Mouse (Mus musculus) intestine, postnatal 0 days (tissue): ENCODE data around the gene Adamtsl3. TPM values are rescaled to one million over a fixed set of nuclear protein-coding genes. Genes with fewer than 3 reads are reported as not detected.
A peak's percentile ranks its signal among the peaks of the same experiment; 100 is the strongest.

Source experiments
- ATAC-seq: fragments of 200-750 bp; cut with Nextera tagmentation; 2 replicates; pipeline ENCODE4 v1.8.0; 2017; ENCODE audit warnings: mild to moderate bottlenecking, moderate TSS enrichment, moderate library complexity
- H3K27ac ChIP-seq: fragments of 300-500 bp; sonication (generic); 2 replicates; pipeline ENCODE4 v1.5.1; 2014; ENCODE audit warnings: mild to moderate bottlenecking, low read depth, low read length, moderate library complexity
- H3K27me3 ChIP-seq: fragments of 300-500 bp; sonication (generic); replicated peaks from 2 replicates; pipeline ENCODE4 v1.6.1; 2014; ENCODE audit warnings: low read length, mixed read lengths; ENCODE audit not compliant: control insufficient read depth, insufficient read depth
- H3K36me3 ChIP-seq: fragments of 300-500 bp; sonication (generic); 2 replicates; pipeline ENCODE4 v1.6.1; 2014; ENCODE audit warnings: mild to moderate bottlenecking, moderate library complexity; ENCODE audit not compliant: control insufficient read depth, insufficient read depth
- H3K4me1 ChIP-seq: fragments of 300-500 bp; sonication (generic); replicated peaks from 2 replicates; pipeline ENCODE4 v1.6.1; 2014; ENCODE audit warnings: antibody characterized with exemption, low read length, mixed read lengths; ENCODE audit not compliant: control insufficient read depth, insufficient read depth
- H3K4me2 ChIP-seq: fragments of 300-500 bp; sonication (generic); replicated peaks from 2 replicates; pipeline ENCODE4 v1.6.1; 2014; ENCODE audit warnings: low read depth, mild to moderate bottlenecking, moderate library complexity
- H3K4me3 ChIP-seq: fragments of 300-500 bp; sonication (generic); 2 replicates; pipeline ENCODE4 v1.5.1; 2014; ENCODE audit warnings: low read depth, low read length
- H3K9ac ChIP-seq: fragments of 300-500 bp; sonication (generic); 2 replicates; pipeline ENCODE4 v1.6.1; 2014; ENCODE audit warnings: mild to moderate bottlenecking, low read depth, low read length
- H3K9me3 ChIP-seq: fragments of 300-500 bp; sonication (generic); 2 replicates; pipeline ENCODE4 v1.6.1; 2016; ENCODE audit warnings: mixed run types; ENCODE audit not compliant: control insufficient read depth
- CTCF ChIP-seq: sonication (generic); IDR thresholded peaks from 2 replicates; pipeline ENCODE4 v1.5.1; 2016; ENCODE audit warnings: low read depth, mild to moderate bottlenecking, control low read depth, antibody characterized with exemption, moderate library complexity
- WGBS: fragments of 180-500 bp; shearing (Covaris S2); extraction: QIAGEN DNeasy Blood & Tissue Kit; methylation state at CpG from one replicate; pipeline ENCODE4 v1.1.7; 2014; 5-methylcytosine and 5-hydroxymethylcytosine counted together
- polyA plus RNA-seq: library from polyadenylated mRNA; unstranded; fragments of >200 nt; fragmentation: Nextera tagmentation; extraction: Ambion mirVana; gene quantifications from 2 replicates; pipeline ENCODE4 v1.2.1, GENCODE M21; 2015

Adamtsl3 gene
- polyA plus RNA-seq, 1 experiment from 2014 or later: 0.96 TPM

DNA sequence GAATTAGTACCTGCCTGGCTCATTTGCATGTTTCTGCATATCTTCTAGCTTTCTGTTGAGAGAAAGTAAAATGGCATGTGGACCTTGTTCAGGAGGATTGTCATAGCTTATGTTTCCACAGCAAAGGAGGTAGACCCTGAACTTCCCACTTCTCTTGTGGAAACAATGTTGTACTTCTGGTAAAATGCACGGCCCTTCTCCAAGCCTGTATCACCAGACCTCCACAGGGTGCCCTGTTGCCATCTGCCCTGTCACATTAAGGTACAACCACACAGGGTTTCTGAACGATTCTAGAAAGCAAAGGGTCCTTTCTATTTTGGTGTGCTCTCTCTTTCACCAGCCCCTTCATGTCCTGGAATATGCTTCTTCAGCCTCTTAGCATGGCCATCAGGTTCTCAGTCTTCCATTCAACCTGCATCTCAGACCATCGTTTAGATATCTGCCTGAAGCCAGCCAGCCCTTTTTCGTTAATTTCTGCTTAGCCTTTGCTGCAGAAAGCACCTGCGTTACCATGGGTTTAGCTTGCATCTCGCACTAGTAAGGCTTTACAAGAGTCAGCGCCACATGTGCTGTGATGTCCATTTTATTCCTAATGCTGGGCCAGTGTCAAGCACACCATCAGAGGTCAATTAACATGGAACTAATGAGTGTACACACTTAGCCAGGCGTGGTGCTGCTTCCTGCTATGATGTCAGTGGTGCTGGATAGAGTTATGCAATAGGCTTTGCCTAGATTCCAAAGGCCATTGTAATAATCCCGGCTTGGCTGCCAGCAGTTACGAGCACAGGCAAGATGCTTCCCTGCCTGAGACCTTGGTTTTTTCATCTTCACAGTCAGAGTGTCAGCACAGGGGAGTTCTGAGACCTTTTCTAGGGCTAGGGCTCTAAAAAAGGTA, 143.6 kb downstream of the Adamtsl3 start:
- no peak overlapping the region for H3K4me2 ChIP-seq
- no peak for TF ChIP-seq CTCF
- peak; percentile 68 for ATAC-seq
- no peaks in the 10 kb centered on the region for H3K27me3 ChIP-seq
- no peaks in the 10 kb centered on the region for H3K4me1 ChIP-seq
- H3K27ac ChIP-seq: no peak overlapping the region
- WGBS: 69% methylated on average over 10 of the region's 10 CpGs
- H3K9me3 ChIP-seq: no peaks in the 10 kb centered on the region
- no peak overlapping the region for H3K4me3 ChIP-seq
- H3K9ac ChIP-seq: no peak overlapping the region
- no peaks in the 10 kb centered on the region for H3K36me3 ChIP-seq

DNA sequence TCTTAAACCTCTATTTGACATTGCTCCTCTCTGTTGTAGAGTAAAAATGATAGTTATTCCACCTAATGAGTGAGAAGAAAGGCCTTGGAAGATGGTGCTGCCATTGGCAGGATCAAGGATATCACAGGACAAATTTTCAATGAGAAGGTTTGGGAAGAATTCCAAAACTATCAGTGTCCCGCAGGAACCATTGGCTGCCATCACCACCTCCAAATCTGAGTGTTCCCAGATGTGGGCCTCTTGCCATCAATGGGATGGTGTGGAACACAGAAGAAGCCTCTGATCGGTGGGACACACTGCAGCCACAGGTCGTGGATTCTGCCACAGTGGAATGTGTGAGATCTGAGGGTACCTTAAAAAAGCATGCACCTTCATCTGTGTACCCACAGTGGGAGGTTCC, 147.9 kb downstream of the Adamtsl3 start:
- Histone ChIP-seq H3K36me3 (no peaks in the 10 kb centered on the region), H3K9ac (no peak overlapping the region), H3K27me3 (no peaks in the 10 kb centered on the region), H3K9me3 (no peaks in the 10 kb centered on the region), H3K4me3 (no peak overlapping the region), H3K4me1 (no peaks in the 10 kb centered on the region), H3K27ac (no peak overlapping the region), H3K4me2 (no peak overlapping the region)
- no peak for ATAC-seq
- TF ChIP-seq CTCF: no peak
- 79% methylated on average over 3 of the region's 3 CpGs for WGBS

GRCm38 (mm10) chr7:82484834-82485233, 149.3 kb downstream of the Adamtsl3 start:
- 67% methylated on average over 5 of the region's 5 CpGs for WGBS
- H3K4me3 ChIP-seq: no peak overlapping the region
- H3K9ac ChIP-seq: no peak overlapping the region
- no peak overlapping the region for H3K4me2 ChIP-seq
- no peaks in the 10 kb centered on the region for H3K4me1 ChIP-seq
- H3K27ac ChIP-seq: no peak overlapping the region
- no peaks in the 10 kb centered on the region for H3K9me3 ChIP-seq
- no peak for ATAC-seq
- no peaks in the 10 kb centered on the region for H3K27me3 ChIP-seq
- H3K36me3 ChIP-seq: no peaks in the 10 kb centered on the region
- no peak for TF ChIP-seq CTCF

GRCm38 (mm10) chr7:82485344-82485954, 150.0 kb downstream of the Adamtsl3 start:
- ATAC-seq: no peak
- no peak overlapping the region for H3K4me3 ChIP-seq

DNA sequence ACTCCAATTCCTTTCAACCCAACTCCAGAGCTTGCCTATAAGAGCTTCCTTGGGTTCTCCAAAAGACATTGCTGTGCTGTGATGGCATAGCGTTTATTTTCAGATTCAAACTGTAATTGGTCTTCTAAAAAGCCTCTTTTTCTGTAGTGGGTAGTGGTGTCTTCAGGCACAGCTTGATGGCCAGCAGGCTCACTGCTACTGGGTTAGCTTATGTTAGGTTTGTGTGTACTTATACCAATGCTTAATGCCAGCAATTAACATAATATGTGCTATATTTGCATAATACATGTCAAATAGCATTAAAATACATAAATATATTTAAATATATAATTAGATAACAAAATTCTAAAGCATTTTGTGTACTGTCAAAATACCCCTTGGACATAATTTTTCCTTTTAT, 155.5 kb downstream of the Adamtsl3 start:
- Histone ChIP-seq H3K4me2 (no peak overlapping the region), H3K27me3 (no peaks in the 10 kb centered on the region), H3K9me3 (no peaks in the 10 kb centered on the region), H3K4me1 (no peaks in the 10 kb centered on the region), H3K4me3 (no peak overlapping the region), H3K36me3 (no peaks in the 10 kb centered on the region), H3K27ac (no peak overlapping the region), H3K9ac (no peak overlapping the region)
- WGBS: 68% methylated on average over 1 of the region's 1 CpGs
- TF ChIP-seq CTCF: no peak
- no peak for ATAC-seq

More at GRCm38 (mm10) chr7:82485344-82485954, 150.0 kb downstream of the Adamtsl3 start:
- Histone ChIP-seq H3K36me3 (no peaks in the 10 kb centered on the region), H3K27ac (no peak overlapping the region), H3K9ac (no peak overlapping the region), H3K4me1 (no peaks in the 10 kb centered on the region), H3K9me3 (no peaks in the 10 kb centered on the region), H3K27me3 (no peaks in the 10 kb centered on the region), H3K4me2 (no peak overlapping the region)
- 36% methylated on average over 7 of the region's 7 CpGs for WGBS
- TF ChIP-seq CTCF: no peak

DNA sequence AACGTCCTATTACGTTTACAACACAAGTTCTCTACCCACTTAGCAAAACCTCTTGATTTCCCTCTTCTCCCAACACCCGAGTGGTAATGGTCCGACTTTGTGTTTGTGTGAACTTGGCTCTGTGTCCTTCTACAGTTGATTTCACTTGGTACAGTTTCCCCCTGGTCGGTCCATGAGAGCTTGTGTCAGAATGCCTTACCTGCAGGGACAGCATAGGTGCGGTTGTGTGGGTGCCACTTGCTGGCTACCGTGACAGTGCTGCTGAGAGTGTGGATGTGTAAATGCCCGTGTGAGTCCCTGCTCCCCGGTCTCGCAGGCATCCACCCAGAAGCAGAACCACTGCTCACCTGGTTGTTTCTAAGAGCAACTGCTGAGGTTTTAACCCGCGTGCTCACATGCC, 157.4 kb downstream of the Adamtsl3 start:
- no peaks in the 10 kb centered on the region for H3K4me1 ChIP-seq
- H3K36me3 ChIP-seq: no peaks in the 10 kb centered on the region
- H3K4me3 ChIP-seq: no peak overlapping the region
- ATAC-seq: no peak
- no peak overlapping the region for H3K9ac ChIP-seq
- no peaks in the 10 kb centered on the region for H3K9me3 ChIP-seq
- H3K27me3 ChIP-seq: no peaks in the 10 kb centered on the region
- no peak for TF ChIP-seq CTCF
- H3K27ac ChIP-seq: no peak overlapping the region
- H3K4me2 ChIP-seq: no peak overlapping the region
- 89% methylated on average over 12 of the region's 12 CpGs for WGBS
